Mouse (Mus musculus) G1E (cell line): ENCODE data around the gene Plin5. TPM values are rescaled to one million over a fixed set of nuclear protein-coding genes. Genes with fewer than 3 reads are reported as not detected.
A peak's percentile ranks its signal among the peaks of the same experiment; 100 is the strongest.

Experiments used
- ATAC-seq: 2 replicates; pipeline ENCODE4 v1.8.0; 2016; ENCODE audit warnings: mild to moderate bottlenecking; ENCODE audit not compliant: insufficient number of reproducible peaks, poor library complexity, low FRiP score, severe bottlenecking; ENCODE audit errors: extremely low read depth
- DNase-seq: peaks from one replicate; pipeline ENCODE4 v3.0.0; 2012; ENCODE audit warnings: low spot score
- H3K27me3 ChIP-seq: 2 replicates; pipeline ENCODE4 v1.6.1; 2012; ENCODE audit warnings: mild to moderate bottlenecking, low read length, inconsistent platforms; ENCODE audit not compliant: insufficient read depth
- H3K36me3 ChIP-seq: replicated peaks from 2 replicates; pipeline ENCODE3; 2012; ENCODE audit warnings: mild to moderate bottlenecking, inconsistent platforms
- H3K4me1 ChIP-seq: 2 replicates; pipeline ENCODE4 v1.6.1; 2012; ENCODE audit warnings: low read depth, low read length, inconsistent platforms, mixed read lengths; ENCODE audit not compliant: insufficient read depth
- H3K4me3 ChIP-seq: 2 replicates; pipeline ENCODE4 v1.5.1; 2012; ENCODE audit warnings: low read depth, mild to moderate bottlenecking, inconsistent platforms, low read length, moderate library complexity, mixed read lengths
- H3K9me3 ChIP-seq: replicated peaks from 2 replicates; pipeline ENCODE4 v1.6.1; 2012; ENCODE audit warnings: inconsistent platforms
- CTCF ChIP-seq: IDR thresholded peaks from 2 replicates; pipeline ENCODE4 v1.5.1; 2012; ENCODE audit warnings: low read depth, low read length, inconsistent platforms, mixed read lengths
- GATA1 ChIP-seq: IDR thresholded peaks from 2 replicates; pipeline ENCODE4 v1.6.1; 2012; ENCODE audit warnings: borderline replicate concordance, low read length, inconsistent platforms, mixed read lengths
- GATA2 ChIP-seq: IDR thresholded peaks from 2 replicates; pipeline ENCODE4 v1.6.1; 2012; ENCODE audit warnings: low read depth, low read length, inconsistent platforms, borderline replicate concordance
- POLR2AphosphoS5 ChIP-seq: IDR thresholded peaks from 2 replicates; pipeline ENCODE4 v1.6.1; 2012; ENCODE audit warnings: low read depth, low read length, inconsistent platforms; ENCODE audit not compliant: insufficient replicate concordance
- TAL1 ChIP-seq: conservative IDR thresholded peaks from 2 replicates; pipeline ENCODE4 v1.6.1; 2012; ENCODE audit warnings: low read depth, low read length, inconsistent platforms, mixed read lengths
- polyA plus RNA-seq: library from polyadenylated mRNA; stranded (reverse); fragments of >175 nt; gene quantifications from 2 replicates; pipeline ENCODE4 v1.2.3, GENCODE M21; 2012
- total RNA-seq, 2 experiments: library from RNA; stranded (forward) in 1 of 2; stranded (reverse) in 1 of 2; fragments of 200-1000 nt in 1 of 2; fragments of >200 nt in 1 of 2; fragmentation: Nextera tagmentation in 1 of 2; gene quantifications; 2 replicates each; pipeline ENCODE4 v1.2.3; 2014 to 2017

Gene Plin5
- total and polyA plus RNA-seq, 3 experiments, result not detected

DNA sequence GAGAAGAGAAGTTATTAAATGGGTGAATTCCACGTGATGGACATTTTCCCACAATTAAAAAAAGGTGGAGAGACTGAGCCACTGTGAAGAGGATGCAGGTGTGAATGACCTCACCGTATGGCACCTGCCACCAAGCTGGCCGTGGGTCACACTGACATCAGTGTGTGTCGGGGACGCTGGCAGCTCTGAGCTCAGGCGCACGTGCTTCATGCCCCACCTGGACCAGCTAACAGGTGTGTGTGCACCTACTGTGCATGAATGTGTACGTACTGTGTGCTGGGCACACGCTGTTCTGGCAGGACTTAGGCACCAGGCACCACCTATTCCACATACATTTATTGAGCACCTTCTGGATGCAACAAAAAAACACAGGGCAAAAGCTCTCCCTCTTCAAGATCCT lies 27.1 kb upstream of the Plin5 start:
- 0 out of 2 replicates have a peak, but pooled peaks cover 3% of the 10 kb centered on the region for H3K9me3 ChIP-seq
- H3K36me3 ChIP-seq, result no peaks in the 10 kb centered on the region
- DNase-seq, result no peak
- H3K27me3 ChIP-seq, result peaks cover 88% of the 10 kb centered on the region
- no peak overlapping the region for H3K4me3 ChIP-seq
- no peak for TF ChIP-seq TAL1
- no peak for TF ChIP-seq POLR2AphosphoS5
- no peak for TF ChIP-seq CTCF
- TF ChIP-seq GATA1, result no peak
- no peak for TF ChIP-seq GATA2
- no peak for ATAC-seq
- H3K4me1 ChIP-seq, result peaks cover 16% of the 10 kb centered on the region

DNA sequence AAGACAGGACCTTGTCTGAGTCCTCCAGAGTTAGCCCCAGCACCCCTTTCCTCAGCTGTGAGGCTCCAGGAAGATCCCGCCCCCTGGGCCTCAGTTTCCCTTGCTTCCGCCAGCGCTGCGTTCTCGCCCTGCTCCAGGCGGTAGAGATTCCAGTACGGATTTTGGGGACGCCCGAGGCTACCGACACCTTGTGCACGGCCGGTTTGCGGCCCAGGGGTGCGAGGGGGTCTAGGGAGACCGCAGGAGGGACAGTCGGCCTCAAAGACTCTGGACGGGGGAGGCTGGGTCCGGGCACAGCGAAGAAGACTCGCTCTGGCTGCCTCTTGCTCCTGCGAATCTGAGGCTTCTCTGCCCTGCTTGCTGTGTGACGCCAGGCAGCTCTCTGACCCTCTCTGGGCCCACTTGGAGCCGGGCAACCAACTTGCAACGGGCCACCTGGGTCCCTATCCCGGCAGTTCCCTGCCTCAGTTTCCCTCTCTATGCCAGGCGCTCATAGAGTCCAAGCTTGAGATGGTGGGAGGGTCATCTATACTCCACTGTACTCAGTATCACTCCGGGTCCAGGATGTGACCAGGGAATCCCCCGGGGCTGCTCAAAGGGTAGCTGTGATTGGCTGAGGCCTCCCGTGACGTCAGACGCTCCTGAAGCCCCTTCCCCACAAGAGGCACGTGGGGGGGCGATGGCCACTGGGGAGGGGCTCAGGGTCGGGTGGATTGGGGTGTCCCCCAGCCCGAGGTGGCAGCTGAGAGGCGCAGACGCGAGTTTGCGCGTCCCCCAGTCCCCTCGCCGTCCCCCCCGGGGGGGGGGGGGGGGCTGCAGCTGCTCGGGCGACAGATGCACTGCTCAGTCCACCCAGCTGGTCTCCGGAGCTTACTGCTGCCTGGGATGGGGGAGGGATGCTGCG lies 24.6 kb upstream of the Plin5 start:
- no peak for TF ChIP-seq GATA1
- no peak for TF ChIP-seq TAL1
- TF ChIP-seq CTCF, result no peak
- TF ChIP-seq POLR2AphosphoS5, result no peak
- no peak for TF ChIP-seq GATA2
- H3K9me3 ChIP-seq, result 0 out of 2 replicates have a peak, but pooled peaks cover 3% of the 10 kb centered on the region
- H3K4me3 ChIP-seq, result no peak overlapping the region
- peaks cover 87% of the 10 kb centered on the region for H3K27me3 ChIP-seq
- peaks cover 25% of the 10 kb centered on the region for H3K4me1 ChIP-seq
- no peak for ATAC-seq
- DNase-seq, result no peak
- no peaks in the 10 kb centered on the region for H3K36me3 ChIP-seq

- Histone ChIP-seq H3K27me3 (peaks cover 78% of the 10 kb centered on the region), H3K4me3 (peak within 1 kb of the TSS; percentile 68), H3K9me3 (0 out of 2 replicates have a peak, but pooled peaks cover 3% of the 10 kb centered on the region), H3K4me1 (peaks cover 27% of the 10 kb centered on the region), H3K36me3 (no peaks in the 10 kb centered on the region)
- TF ChIP-seq GATA2 (no peak), CTCF (no peak), POLR2AphosphoS5 (no peak), TAL1 (no peak), GATA1 (no peak)
- DNase-seq, result no peak
- ATAC-seq, result no peak
These were observed 22.6 kb upstream of the Plin5 start, which contains the start of gene Sema6b for GRCm38 (mm10) chr17:56139858-56140595. Sema6b (minus strand) TSS chr17:56140343.

DNA sequence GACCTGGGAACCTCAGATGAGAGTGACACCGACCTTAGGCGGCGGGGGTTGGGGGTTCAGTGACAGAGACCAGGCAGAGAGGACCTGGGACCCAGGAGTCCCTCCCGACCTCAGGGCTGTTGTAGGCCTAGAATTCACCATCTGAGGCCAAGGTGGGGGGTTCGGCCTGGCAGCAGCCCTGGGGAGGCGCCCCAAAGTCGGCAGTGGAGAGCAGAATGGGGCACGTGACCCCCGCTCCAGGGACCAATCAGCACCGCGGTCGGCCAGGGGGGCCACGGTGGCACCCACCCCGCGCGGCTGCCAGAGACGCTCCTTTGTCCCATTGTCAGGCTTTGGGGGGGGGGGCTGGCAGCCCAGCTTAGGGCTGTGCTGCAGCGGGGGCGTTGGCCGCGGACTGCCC lies 22.0 kb upstream of the Plin5 start:
- ATAC-seq (no peak), DNase-seq (no peak)
- peak overlapping the region; percentile 68; the same call in 1 of the 2 replicates for H3K4me3 ChIP-seq
- 0 out of 2 replicates have a peak, but pooled peaks cover 3% of the 10 kb centered on the region for H3K9me3 ChIP-seq
- peaks cover 34% of the 10 kb centered on the region for H3K4me1 ChIP-seq
- no peaks in the 10 kb centered on the region for H3K36me3 ChIP-seq
- no peak for TF ChIP-seq GATA1
- no peak for TF ChIP-seq CTCF
- no peak for TF ChIP-seq GATA2
- TF ChIP-seq TAL1, result no peak
- TF ChIP-seq POLR2AphosphoS5, result no peak
- H3K27me3 ChIP-seq, result peaks cover 74% of the 10 kb centered on the region

DNA sequence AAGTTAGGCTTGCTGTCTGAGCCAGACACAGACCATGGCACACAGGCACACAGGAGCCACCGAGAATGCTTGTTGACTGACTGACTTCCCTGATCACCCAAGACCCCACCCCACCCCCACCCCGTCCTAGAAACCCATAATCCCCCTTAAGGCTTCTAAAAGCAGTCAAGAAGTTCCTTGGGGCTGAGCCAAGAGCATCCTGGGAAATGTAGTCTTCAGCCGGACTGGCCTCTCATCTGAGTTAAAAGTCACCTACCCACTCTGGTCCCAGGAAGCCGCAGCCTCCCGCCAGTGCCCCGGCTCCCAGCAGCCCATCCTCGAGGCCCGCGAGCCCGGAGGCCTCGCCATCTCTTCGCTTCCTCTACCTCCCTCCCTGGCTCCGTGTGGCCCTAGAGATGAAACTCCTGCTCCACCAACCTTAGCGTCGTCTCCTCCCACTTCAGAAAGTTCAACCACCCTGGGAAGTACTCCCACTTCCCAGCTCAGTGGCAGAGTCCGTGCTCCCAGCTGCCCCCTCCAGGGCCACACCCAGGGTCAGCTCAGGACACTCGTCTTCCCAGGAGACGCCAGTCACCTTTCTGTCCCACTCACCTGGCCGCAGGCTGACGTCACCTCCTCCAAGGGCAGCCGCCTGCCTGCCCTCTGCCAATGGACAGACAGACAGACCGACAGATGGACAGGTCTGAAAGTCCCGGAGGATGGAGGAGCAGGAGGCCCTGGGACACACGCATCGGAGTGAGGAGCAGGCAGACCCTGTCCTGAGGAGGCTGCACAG lies 20.6 kb upstream of the Plin5 start:
- ATAC-seq, result no peak
- Histone ChIP-seq H3K4me1 (peaks cover 45% of the 10 kb centered on the region), H3K36me3 (no peaks in the 10 kb centered on the region), H3K9me3 (0 out of 2 replicates have a peak, but pooled peaks cover 3% of the 10 kb centered on the region), H3K27me3 (peaks cover 62% of the 10 kb centered on the region), H3K4me3 (no peak overlapping the region)
- TF ChIP-seq POLR2AphosphoS5, result no peak
- TF ChIP-seq CTCF, result no peak
- no peak for TF ChIP-seq TAL1
- TF ChIP-seq GATA1, result no peak
- TF ChIP-seq GATA2, result no peak
- no peak for DNase-seq

GRCm38 (mm10) chr17:56136558-56136957 lies 19.2 kb upstream of the Plin5 start:
- ATAC-seq (no peak), DNase-seq (no peak)
- TF ChIP-seq GATA1 (no peak), TAL1 (no peak), POLR2AphosphoS5 (no peak), GATA2 (no peak), CTCF (no peak)
- H3K27me3 ChIP-seq, result peaks cover 52% of the 10 kb centered on the region
- no peak overlapping the region for H3K4me3 ChIP-seq
- 0 out of 2 replicates have a peak, but pooled peaks cover 3% of the 10 kb centered on the region for H3K9me3 ChIP-seq
- H3K4me1 ChIP-seq, result peaks cover 47% of the 10 kb centered on the region
- H3K36me3 ChIP-seq, result peaks cover 2% of the 10 kb centered on the region
